Mouse (Mus musculus) urinary bladder, adult 2 months (tissue): ENCODE data around the gene Xlr4a. TPM values are rescaled to one million over a fixed set of nuclear protein-coding genes. Genes with fewer than 3 reads are reported as not detected.
"Not testable (repeated sequence)": the region's sequence is repeated elsewhere in the genome, so short reads cannot be mapped to it uniquely, and the experiment has no call there.

Experiments used
- DNase-seq: peaks from one replicate; pipeline ENCODE4 v3.0.0; 2022; ENCODE audit warnings: low spot score
- polyA plus RNA-seq: library from polyadenylated mRNA; depleted of rRNA; stranded (reverse); fragments of >200 nt; gene quantifications from 2 replicates; pipeline ENCODE4 v1.2.3, GENCODE M21; 2012; rRNA removed

Xlr4a gene
- 1.4 and 3.0 TPM in 2 replicates for polyA plus RNA-seq

GRCm38 (mm10) chrX:73082267-73083055 lies at the start of gene Xlr4a:
TSS of gene Xlr4a (minus strand) at chrX:73082478.
- DNase-seq = not testable (repeated sequence)

DNA sequence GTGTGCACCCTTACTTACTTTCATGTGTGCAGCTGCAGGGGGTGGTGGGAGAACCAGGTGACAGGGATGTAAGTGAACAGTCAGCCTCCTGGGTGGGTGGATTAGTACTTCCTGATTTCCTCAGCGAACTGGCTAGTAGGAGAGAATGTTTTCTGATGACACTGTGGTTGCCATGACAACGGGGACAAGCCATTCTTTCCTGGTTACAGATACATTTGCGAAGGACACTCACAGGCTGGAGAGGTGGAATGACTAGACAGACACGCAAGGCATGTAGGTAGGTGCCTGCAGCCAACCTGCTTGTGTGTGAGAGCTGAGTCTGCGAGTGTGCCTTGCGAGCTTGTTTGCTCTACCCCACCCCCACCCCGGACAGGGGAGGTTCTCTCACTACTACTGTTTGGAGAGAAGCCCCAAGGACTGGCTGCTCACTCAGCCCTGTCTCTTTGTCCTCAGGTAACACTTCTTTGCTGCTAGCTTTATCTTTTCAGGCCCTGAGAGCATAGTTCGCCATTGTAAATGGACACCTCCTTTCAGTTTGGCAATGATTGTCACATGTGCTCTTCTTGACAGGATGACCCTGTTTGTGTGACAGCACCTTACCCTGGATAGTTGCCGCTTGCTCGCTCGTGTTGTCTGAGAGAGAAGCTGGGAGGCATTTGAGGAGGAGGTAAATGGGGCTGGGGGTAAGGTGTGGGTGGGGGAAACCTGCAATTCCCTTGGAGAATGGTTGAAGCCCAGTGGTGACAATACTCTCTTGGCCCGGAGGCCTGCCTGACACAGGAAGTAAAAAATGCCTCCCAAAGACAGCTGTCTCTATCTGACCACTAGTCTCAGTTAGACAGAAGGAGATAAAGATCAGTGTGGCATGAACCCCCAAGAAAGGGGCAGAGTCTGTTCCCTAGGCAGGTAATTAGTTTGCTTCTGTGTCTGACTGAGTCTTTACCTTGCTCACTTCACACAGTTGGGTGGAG lies 40.9 kb upstream of the Xlr4a start:
- DNase-seq = not testable (repeated sequence)

DNA sequence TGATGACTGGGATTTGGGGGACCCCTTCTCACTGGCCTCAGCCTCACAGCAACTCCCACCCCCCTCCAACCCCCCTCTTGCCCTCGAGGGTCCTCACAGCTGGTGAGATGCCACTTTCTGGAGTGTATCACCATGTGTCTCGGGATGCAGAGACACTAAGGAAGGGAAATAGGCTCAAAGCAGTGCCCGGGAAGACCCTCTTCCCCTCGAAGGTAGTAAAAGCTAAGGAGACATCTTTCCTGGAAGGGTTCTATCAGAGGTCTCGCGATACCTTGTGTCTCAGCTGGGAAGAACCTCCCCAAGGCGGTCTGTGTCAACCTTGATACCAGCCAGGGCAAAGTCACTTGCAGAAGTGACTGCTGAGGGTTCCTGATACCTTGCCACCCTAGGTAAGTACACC lies 34.5 kb upstream of the Xlr4a start, which contains the start of gene Gm14685:
TSS of gene Gm14685 (plus strand) at position 301 of the 400 bp plus-strand sequence.
- DNase-seq = not testable (repeated sequence)

- not testable (repeated sequence) for DNase-seq
Observed at GRCm38 (mm10) chrX:73096941-73097508, 14.7 kb upstream of the Xlr4a start, which contains the start of gene Xlr3a. TSS of gene Xlr3a (minus strand) at chrX:73097095.

- DNase-seq = not testable (repeated sequence)
Observed at GRCm38 (mm10) chrX:73066765-73067312, 15.4 kb downstream of the Xlr4a start.

DNA sequence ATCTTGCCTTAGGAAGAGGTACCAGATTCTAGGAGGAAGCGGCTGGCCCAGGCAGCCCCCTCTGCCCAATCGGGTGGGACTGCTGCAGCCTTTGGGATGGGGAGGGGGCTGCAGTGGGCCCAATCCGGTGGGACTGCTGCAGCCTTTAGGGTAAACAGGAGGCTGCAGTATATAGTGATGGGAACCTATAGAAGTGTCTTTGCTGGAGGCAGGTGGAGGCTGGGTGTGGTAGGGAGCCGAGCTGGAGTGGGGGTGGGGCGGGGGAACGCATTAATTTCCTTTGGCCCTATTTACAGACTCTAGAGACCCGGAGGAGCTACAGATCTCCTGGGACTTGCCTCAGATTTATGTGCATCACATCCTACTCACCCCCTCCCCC lies 17.9 kb downstream of the Xlr4a start, which contains the start of gene Pnma3:
TSS of gene Pnma3 (plus strand) at position 373 of the 379 bp plus-strand sequence.
- DNase-seq = no peak

DNA sequence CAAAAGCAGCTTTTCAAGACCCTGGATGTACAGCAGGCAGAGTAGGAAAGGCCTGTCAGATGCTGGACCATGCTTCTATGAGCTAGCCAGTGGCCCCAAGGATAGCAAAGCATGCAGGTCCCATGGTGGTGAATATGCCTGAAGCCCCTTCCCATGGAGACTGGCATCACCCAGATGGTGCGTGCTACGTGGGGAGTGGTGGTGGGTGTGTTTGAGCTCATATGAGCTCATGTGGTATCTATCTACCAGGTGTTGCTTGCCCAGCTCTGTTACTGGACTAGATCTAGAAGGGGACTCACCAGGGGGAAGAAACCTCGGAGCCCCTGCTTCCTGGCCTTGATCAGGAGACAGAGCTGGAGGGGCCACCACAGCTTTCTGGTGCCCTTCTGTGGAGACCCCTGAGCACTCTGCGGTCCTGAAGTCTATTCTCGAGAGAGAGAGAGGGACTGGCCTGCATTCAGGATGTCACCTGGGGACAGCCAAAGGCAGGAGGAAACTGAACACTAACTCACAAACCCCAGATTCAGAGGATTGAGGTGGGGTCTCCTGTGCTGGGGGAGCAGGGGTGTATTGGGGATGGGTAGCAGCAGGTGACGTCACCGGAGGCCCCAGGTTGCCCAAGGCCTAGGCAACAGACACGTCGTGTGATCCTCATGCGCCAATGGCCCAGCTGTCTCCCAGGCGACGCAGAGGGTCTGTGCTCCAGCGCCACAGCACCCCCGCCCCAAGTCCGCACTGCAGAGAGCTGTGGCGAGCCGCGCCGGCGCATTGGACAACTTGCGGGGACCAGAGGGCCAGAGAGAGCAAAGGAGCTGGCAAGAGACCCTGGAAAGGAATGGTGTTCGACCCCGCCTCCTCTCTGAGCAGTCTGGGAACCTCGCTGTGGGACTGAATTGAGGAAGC lies 18.5 kb downstream of the Xlr4a start:
- no peak for DNase-seq

DNA sequence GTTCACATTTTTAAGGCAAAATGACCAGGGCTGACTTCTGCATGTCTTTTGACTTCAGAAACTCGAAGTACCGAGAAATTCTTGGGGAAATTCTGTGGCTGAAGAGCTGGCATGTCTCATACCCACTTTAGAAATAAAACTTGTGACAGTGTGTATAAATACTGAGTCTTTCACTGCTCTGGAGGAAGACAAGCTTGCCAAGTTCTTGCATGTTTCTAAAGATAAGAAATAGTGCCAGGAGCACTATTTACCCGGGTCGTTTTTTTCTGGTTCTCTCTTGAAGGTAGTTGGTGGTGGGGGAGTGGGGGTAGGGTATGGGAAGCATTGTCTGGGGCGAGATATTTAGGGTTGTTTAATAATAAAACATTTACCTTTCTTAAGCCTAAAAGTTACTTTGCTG lies 20.0 kb downstream of the Xlr4a start:
- no peak for DNase-seq

GRCm38 (mm10) chrX:73061528-73061927 lies 20.8 kb downstream of the Xlr4a start:
- no peak for DNase-seq

DNA sequence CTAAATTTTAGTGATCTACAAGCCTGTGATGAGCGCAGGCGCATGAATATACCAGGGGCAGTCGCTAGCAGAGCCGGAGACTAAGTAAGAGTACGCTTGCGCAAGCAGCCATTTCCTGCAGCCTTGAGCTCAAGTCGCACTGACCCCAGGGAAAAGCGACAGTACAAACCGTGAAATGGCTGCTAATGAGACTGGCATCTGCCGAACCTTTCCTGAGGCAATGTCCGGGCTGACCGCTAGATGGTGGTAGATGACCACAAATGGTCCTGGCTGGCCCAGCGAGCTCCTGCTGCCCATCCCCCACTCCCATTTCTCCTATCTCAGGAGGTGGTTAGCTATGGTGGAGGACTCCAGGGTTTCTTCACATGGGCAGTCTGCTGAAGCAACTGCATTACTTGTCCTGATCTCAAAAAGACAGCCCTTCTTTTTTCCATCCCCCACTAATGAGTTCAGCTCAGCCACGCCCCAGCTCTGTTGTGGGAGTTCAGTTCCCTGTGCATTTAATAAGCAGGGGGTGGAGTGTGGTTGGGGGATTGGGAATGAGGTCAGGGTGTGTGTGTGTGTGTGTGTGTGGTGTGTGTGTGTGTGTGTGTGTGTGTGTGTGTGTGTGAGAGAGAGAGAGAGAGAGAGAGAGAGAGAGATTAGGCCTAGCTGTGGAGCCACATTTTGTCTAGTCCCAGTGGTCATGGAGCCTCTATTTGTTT lies 28.3 kb downstream of the Xlr4a start:
- DNase-seq = peak; percentile 72

- DNase-seq = no peak
Observed at GRCm38 (mm10) chrX:73039666-73040065, 42.6 kb downstream of the Xlr4a start.

GRCm38 (mm10) chrX:73038831-73039230 lies 43.4 kb downstream of the Xlr4a start:
- no peak for DNase-seq

DNA sequence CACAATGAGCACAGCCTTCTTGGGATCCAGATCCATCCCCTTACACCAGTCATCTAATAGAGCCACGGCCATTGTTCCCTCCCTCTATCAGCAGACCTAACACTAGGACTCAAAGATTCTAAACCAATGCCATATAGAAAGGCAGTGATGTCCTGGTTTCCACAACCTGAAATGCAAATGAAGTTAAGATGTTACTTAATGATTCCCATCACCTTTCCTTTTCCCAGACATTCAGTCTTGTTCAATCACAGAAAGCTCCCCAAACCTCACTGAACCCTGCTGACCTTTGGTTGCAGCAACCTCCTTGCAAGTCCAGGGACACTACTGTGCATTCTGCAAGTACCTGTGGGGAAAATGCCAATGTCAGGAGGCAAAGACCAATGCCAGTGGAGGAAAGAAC lies 45.3 kb downstream of the Xlr4a start, which contains the start of gene Pnma5:
TSS of gene Pnma5 (minus strand) at position 101 of the 400 bp plus-strand sequence.
- no peak for DNase-seq

Other genes starting within 250 kb of the Xlr4a start
- gene Cetn2, start 164.1 kb downstream of the Xlr4a start, polyA plus RNA-seq = 47.2 and 48.0 TPM in 2 replicates
- 24.3 and 29.9 TPM in 2 replicates for gene Nsdhl, start 163.9 kb downstream of the Xlr4a start, polyA plus RNA-seq
- 3.8 and 5.4 TPM in 2 replicates for gene Zfp185, start 95.1 kb downstream of the Xlr4a start, polyA plus RNA-seq
- not detected in 2 replicates for gene Pnma5, start 45.4 kb downstream of the Xlr4a start, polyA plus RNA-seq
- 0.04 and 0.10 TPM in 2 replicates for gene Pnma3, start 17.7 kb downstream of the Xlr4a start, polyA plus RNA-seq
- 1.5 and 4.1 TPM in 2 replicates for gene Xlr3a, start 14.6 kb upstream of the Xlr4a start, polyA plus RNA-seq
- 0.04 and 0.06 TPM in 2 replicates for gene Gm14685, start 34.6 kb upstream of the Xlr4a start, polyA plus RNA-seq
- not detected in 2 replicates for gene Xlr5b, start 66.3 kb upstream of the Xlr4a start, polyA plus RNA-seq
- not detected in 2 replicates for gene DXBay18, start 67.0 kb upstream of the Xlr4a start, polyA plus RNA-seq
- gene Spin2d, start 94.5 kb upstream of the Xlr4a start, polyA plus RNA-seq = not detected in 2 replicates
- gene Xlr3b, start 109.7 kb upstream of the Xlr4a start, polyA plus RNA-seq = 7.5 and 14.6 TPM in 2 replicates
- 2.0 and 2.4 TPM in 2 replicates for gene Xlr4b, start 131.9 kb upstream of the Xlr4a start, polyA plus RNA-seq
- gene F8a, start 145.8 kb upstream of the Xlr4a start, polyA plus RNA-seq = 10.2 and 11.2 TPM in 2 replicates
- gene Xlr4c, start 160.7 kb upstream of the Xlr4a start, polyA plus RNA-seq = 0.52 and 1.3 TPM in 2 replicates
- not detected in 2 replicates for gene Xlr3c, start 182.9 kb upstream of the Xlr4a start, polyA plus RNA-seq
- gene Xlr5a, start 210.5 kb upstream of the Xlr4a start, polyA plus RNA-seq = 0.04 TPM in 1 of 2 replicates, not detected in the other
- gene Xlr5c, start 210.5 kb upstream of the Xlr4a start, polyA plus RNA-seq = not detected in 2 replicates